Mouse (Mus musculus) heart, adult 2 months (tissue): ENCODE results near the gene Stam2. TPM values are rescaled to one million over a fixed set of nuclear protein-coding genes. Genes with fewer than 3 reads are reported as not detected.

Experiments used
- DNase-seq, 2 experiments: peaks; one replicate each; pipeline ENCODE4 v3.0.0; 2021
- H3K27ac ChIP-seq: fragments of 200-600 bp; 2 replicates; pipeline ENCODE4 v1.8.1; 2022
- H3K27me3 ChIP-seq: fragments of 200-500 bp; 2 replicates; pipeline ENCODE4 v1.6.1; 2012; ENCODE audit warnings: mild to moderate bottlenecking, low read length, inconsistent platforms, mixed read lengths; ENCODE audit not compliant: control insufficient read depth, insufficient read depth
- H3K36me3 ChIP-seq: fragments of 200-500 bp; 2 replicates; pipeline ENCODE4 v1.6.1; 2012; ENCODE audit warnings: low read length, inconsistent platforms; ENCODE audit not compliant: control insufficient read depth, insufficient read depth
- H3K4me1 ChIP-seq: fragments of 200-500 bp; 2 replicates; pipeline ENCODE4 v1.6.1; 2011; ENCODE audit warnings: low read length; ENCODE audit not compliant: control insufficient read depth, insufficient read depth
- H3K4me3 ChIP-seq: fragments of 200-600 bp; 2 replicates; pipeline ENCODE4 v1.8.1; 2022
- H3K79me2 ChIP-seq: fragments of 200-500 bp; replicated peaks from 2 replicates; pipeline ENCODE4 v1.6.1; 2012; ENCODE audit warnings: mild to moderate bottlenecking, inconsistent platforms, low read length, moderate library complexity, mixed read lengths; ENCODE audit not compliant: control insufficient read depth, insufficient read depth
- H3K9ac ChIP-seq: fragments of 200-500 bp; 2 replicates; pipeline ENCODE4 v1.6.1; 2012; ENCODE audit warnings: low read depth, mild to moderate bottlenecking, control low read depth, inconsistent platforms, low read length, mixed read lengths
- CTCF ChIP-seq: fragments of 200-600 bp; IDR thresholded peaks from 2 replicates; pipeline ENCODE4 v1.8.1; 2022; ENCODE audit warnings: antibody characterized with exemption, mild to moderate bottlenecking, moderate library complexity
- EP300 ChIP-seq: fragments of 200-500 bp; IDR thresholded peaks from 2 replicates; pipeline ENCODE4 v1.6.1; 2011; ENCODE audit warnings: low read depth, low read length, control low read depth; ENCODE audit not compliant: insufficient read depth
- POLR2A ChIP-seq: fragments of 200-500 bp; IDR thresholded peaks from 2 replicates; pipeline ENCODE4 v1.6.1; 2011; ENCODE audit warnings: mild to moderate bottlenecking, low read depth, low read length, control low read depth; ENCODE audit not compliant: insufficient read depth
- WGBS: fragments of 180-500 bp; shearing (Covaris S2); methylation state at CpG from one replicate; pipeline ENCODE4 v1.1.7; 2018; 5-methylcytosine and 5-hydroxymethylcytosine counted together
- intact Hi-C: fragments of 180-260 bp; cut with DNase I; formaldehyde crosslinking; loops from one replicate; pipeline ENCODE4 v1.15.1; 2025
- polyA plus RNA-seq: library from polyadenylated mRNA; depleted of rRNA; stranded (reverse); fragments of >200 nt; gene quantifications from 2 replicates; pipeline ENCODE4 v1.2.3, GENCODE M21; 2012
- total RNA-seq, 2 experiments: library from RNA; stranded (reverse); gene quantifications; 2 replicates each; pipeline ENCODE4 v1.2.3; 2021

The Stam2 gene
- total and polyA plus RNA-seq, 3 experiments: 5.9 to 17.1 (median 16.4) TPM

DNA sequence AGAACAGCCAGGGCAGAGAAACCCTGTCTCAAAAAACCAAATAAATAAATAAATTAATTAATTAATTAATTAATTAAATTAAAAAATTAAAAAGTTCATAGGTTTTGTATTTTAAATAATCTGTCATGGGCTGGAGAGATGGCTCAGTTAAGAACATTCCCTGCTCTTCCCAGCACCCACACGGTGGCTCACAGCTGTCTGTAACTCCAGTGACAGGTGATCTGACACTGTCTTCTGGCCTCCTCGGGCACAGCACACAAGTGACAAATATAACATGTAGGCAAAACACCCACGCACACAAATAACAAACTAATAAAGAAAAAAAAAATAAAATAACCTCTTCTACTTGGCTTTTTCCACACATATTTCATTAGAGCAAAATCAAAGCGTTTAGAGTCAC, 1.5 kb downstream of the Stam2 start:
- Histone ChIP-seq H3K9ac (no peak overlapping the region), H3K27ac (no peak overlapping the region), H3K27me3 (no peaks in the 10 kb centered on the region), H3K79me2 (peaks cover 4% of the 10 kb centered on the region), H3K4me3 (no peak overlapping the region; the same call in 1 of the 2 replicates), H3K36me3 (no peaks in the 10 kb centered on the region), H3K4me1 (peaks cover 1% of the 10 kb centered on the region; the same call in 1 of the 2 replicates)
- 56% methylated on average over 4 of the region's 4 CpGs for WGBS
- intact Hi-C loops: loop anchor here (2.0 to 5.0 kb wide), 3 partner anchors 108 to 452 kb away; partner anchors contain the start of genes Arl6ip6 and Prpf40a
- TF ChIP-seq EP300: no peak
- no peak for TF ChIP-seq CTCF
- no peak for TF ChIP-seq POLR2A
- no peak for DNase-seq

DNA sequence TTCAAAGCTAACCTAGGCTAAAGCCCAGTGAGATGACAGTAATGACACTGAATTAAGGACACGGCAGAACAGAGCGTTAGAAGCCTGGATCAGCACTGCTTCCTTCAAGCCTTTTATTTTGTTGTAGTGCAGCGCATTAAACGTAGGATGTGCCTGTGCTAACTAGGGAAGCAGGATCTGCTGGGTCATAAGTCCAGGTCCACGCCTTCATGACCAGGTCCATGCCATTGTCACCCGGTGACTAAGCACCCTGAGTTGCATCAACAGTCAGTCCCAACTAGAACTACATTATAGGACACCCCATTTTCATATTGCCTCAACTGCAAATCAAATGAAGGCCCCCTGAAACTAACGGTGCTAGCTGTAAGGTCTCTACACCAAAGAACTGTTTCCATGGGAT, 7.6 kb downstream of the Stam2 start:
- no peaks in the 10 kb centered on the region for H3K27me3 ChIP-seq
- H3K9ac ChIP-seq: no peak overlapping the region
- no peak overlapping the region for H3K27ac ChIP-seq
- H3K4me3 ChIP-seq: no peak overlapping the region
- peaks cover 6% of the 10 kb centered on the region for H3K79me2 ChIP-seq
- 95% methylated on average over 7 of the region's 7 CpGs for WGBS
- TF ChIP-seq CTCF (no peak), EP300 (no peak), POLR2A (no peak)
- intact Hi-C loops: no loop called here
- peaks cover 2% of the 10 kb centered on the region for H3K4me1 ChIP-seq
- H3K36me3 ChIP-seq: no peaks in the 10 kb centered on the region
- DNase-seq: no peak

DNA sequence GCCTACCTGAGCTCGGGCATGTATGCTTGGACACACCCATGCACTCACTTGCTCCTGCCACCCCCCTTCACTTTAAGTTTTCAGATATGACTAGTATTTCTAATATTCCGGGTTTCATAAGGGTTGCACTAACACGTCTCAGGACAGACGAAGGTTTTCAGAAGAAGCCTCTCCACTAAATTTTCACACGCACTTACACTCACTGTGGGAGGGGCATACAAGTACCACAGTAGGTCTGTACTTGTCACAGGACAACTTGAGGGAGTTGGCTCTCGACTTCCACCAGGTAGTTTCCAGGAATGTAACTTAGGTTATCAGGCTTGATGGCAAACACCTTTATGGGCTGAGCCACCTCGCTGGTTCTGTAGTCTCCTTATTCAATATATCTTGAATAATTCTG, 8.4 kb downstream of the Stam2 start:
- 92% methylated on average over 7 of the region's 7 CpGs for WGBS
- no peak for DNase-seq
- no peaks in the 10 kb centered on the region for H3K36me3 ChIP-seq

DNA sequence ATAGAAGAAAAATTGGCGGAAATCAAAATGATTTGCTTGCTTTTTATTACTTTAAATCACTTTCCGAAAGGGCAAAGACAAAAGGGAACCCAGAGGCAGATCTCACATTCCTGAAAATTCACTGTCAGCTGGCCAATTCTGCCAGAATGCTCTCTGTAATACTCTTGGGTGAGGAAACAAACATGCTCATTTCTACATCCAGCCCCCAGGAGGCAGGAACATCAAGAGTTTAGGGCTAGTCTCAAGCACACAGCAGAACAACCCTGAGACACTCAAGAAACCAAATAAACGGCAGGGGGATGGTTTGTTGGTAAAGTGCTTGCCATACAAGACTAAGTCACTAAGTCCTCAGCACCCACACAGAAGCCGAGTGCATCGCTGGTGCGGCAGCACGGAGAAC, 9.5 kb downstream of the Stam2 start:
- TF ChIP-seq CTCF (no peak), POLR2A (no peak), EP300 (no peak)
- no peak overlapping the region for H3K4me3 ChIP-seq
- H3K9ac ChIP-seq: no peak overlapping the region
- no peaks in the 10 kb centered on the region for H3K36me3 ChIP-seq
- intact Hi-C loops: no loop called here
- no peak for DNase-seq
- H3K79me2 ChIP-seq: peaks cover 7% of the 10 kb centered on the region
- 81% methylated on average over 7 of the region's 7 CpGs for WGBS
- H3K27me3 ChIP-seq: no peaks in the 10 kb centered on the region
- no peak overlapping the region for H3K27ac ChIP-seq
- peaks cover 2% of the 10 kb centered on the region; the same call in 1 of the 2 replicates for H3K4me1 ChIP-seq

More for the DNA sequence above, 8.4 kb downstream of the Stam2 start:
- Histone ChIP-seq H3K4me3 (no peak overlapping the region), H3K9ac (no peak overlapping the region), H3K27ac (no peak overlapping the region), H3K4me1 (peaks cover 2% of the 10 kb centered on the region; the same call in 1 of the 2 replicates), H3K79me2 (peaks cover 7% of the 10 kb centered on the region), H3K27me3 (no peaks in the 10 kb centered on the region)
- TF ChIP-seq CTCF (no peak), EP300 (no peak), POLR2A (no peak)
- intact Hi-C loops: no loop called here

DNA sequence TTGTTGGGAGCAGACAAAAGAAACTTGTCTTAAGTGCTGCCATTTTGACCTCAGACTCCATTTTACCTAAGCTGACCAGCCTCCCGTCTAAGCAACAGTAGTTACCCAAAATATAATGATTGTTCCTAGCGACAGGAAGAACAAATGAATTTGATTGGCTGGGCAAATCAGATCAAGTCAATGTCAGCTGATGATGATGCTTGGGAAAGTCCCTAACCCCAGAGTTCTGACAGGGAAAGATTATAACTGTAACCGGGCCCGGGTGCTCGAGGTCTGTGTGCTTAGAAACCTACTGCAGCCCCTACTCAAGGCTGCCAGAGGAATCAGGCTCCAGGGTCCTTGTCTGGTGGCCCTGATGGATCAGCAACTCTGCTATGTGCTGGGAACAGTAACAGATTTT, 10.1 kb downstream of the Stam2 start:
- Histone ChIP-seq H3K4me1 (peaks cover 2% of the 10 kb centered on the region; the same call in 1 of the 2 replicates), H3K4me3 (no peak overlapping the region), H3K27me3 (no peaks in the 10 kb centered on the region), H3K27ac (no peak overlapping the region), H3K36me3 (no peaks in the 10 kb centered on the region), H3K9ac (no peak overlapping the region), H3K79me2 (peaks cover 7% of the 10 kb centered on the region)
- TF ChIP-seq POLR2A (no peak), EP300 (no peak), CTCF (no peak)
- WGBS: 66% methylated on average over 5 of the region's 5 CpGs
- intact Hi-C loops: no loop called here
- DNase-seq: no peak

DNA sequence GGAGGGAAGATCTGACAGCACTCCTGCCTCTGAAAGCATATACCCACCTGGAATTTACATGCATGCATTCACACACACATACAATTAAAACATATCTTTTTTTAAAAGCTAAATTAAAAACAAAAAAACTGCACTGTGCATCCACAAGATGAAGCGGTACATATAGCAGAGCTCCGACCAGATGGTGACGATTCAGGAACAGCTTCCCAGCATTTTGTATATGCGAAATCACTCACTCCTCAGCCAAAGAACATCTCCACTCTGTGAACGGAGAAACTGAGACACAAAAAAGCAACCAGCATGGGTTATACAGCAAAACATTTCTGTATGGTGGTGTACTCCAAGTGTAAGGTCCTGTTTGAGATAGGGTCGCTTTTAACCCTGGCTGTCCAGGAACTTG, 11.2 kb downstream of the Stam2 start:
- H3K36me3 ChIP-seq: no peaks in the 10 kb centered on the region
- no peak overlapping the region for H3K9ac ChIP-seq
- 97% methylated on average over 6 of the region's 6 CpGs for WGBS
- H3K27ac ChIP-seq: no peak overlapping the region
- H3K27me3 ChIP-seq: no peaks in the 10 kb centered on the region
- DNase-seq: no peak
- H3K79me2 ChIP-seq: peaks cover 6% of the 10 kb centered on the region
- no peak overlapping the region for H3K4me3 ChIP-seq
- H3K4me1 ChIP-seq: peaks cover 2% of the 10 kb centered on the region; the same call in 1 of the 2 replicates
- intact Hi-C loops: no loop called here
- TF ChIP-seq CTCF (no peak), EP300 (no peak), POLR2A (no peak)
